Mouse (Mus musculus): ENCODE results near the gene Entpd8. TPM values are rescaled to one million over a fixed set of nuclear protein-coding genes. Genes with fewer than 3 reads are reported as not detected.

Entpd8 gene
- polyA plus RNA-seq, 1 experiment = 0.58 TPM

- Histone ChIP-seq H3K27me3 (ENCODE audit: control insufficient read depth, insufficient read depth, low read length) (no peaks in the 10 kb centered on the region), H3K4me3 (ENCODE audit: control insufficient read depth, insufficient read depth, low read length) (no peak overlapping the region), H3K4me1 (replicated peaks; ENCODE audit: control insufficient read depth, insufficient read depth, low read length) (no peaks in the 10 kb centered on the region), H3K27ac (ENCODE audit: control insufficient read depth, insufficient read depth, low read length) (no peak overlapping the region), H3K36me3 (ENCODE audit: control insufficient read depth, insufficient read depth, low read length) (no peaks in the 10 kb centered on the region)
- 78% methylated on average over 5 of the region's 5 CpGs for WGBS
- no peak for DNase-seq
- no peak for TF ChIP-seq POLR2A (IDR thresholded peaks at IDR 0.05; ENCODE audit: control insufficient read depth, extremely low read depth, insufficient read depth, low read length, poor library complexity)
- TF ChIP-seq CTCF (IDR thresholded peaks at IDR 0.05; ENCODE audit: borderline replicate concordance, control insufficient read depth, extremely low read depth, insufficient read depth, low read length, poor library complexity) = no peak
Observed at GRCm38 (mm10) chr2:25098956-25099355, 18.9 kb downstream of the Entpd8 start.

GRCm38 (mm10) chr2:25099703-25100102 is 19.6 kb downstream of the Entpd8 start:
- Histone ChIP-seq H3K36me3 (ENCODE audit: control insufficient read depth, insufficient read depth, low read length) (no peaks in the 10 kb centered on the region), H3K27ac (ENCODE audit: control insufficient read depth, insufficient read depth, low read length) (no peak overlapping the region), H3K27me3 (ENCODE audit: control insufficient read depth, insufficient read depth, low read length) (no peaks in the 10 kb centered on the region), H3K4me3 (ENCODE audit: control insufficient read depth, insufficient read depth, low read length) (no peak overlapping the region), H3K4me1 (replicated peaks; ENCODE audit: control insufficient read depth, insufficient read depth, low read length) (no peaks in the 10 kb centered on the region)
- 86% methylated on average over 3 of the region's 3 CpGs for WGBS
- TF ChIP-seq POLR2A (IDR thresholded peaks at IDR 0.05; ENCODE audit: control insufficient read depth, extremely low read depth, insufficient read depth, low read length, poor library complexity) (no peak), CTCF (IDR thresholded peaks at IDR 0.05; ENCODE audit: borderline replicate concordance, control insufficient read depth, extremely low read depth, insufficient read depth, low read length, poor library complexity) (no peak)
- DNase-seq = no peak

- no peaks in the 10 kb centered on the region for H3K36me3 ChIP-seq (ENCODE audit: control insufficient read depth, insufficient read depth, low read length)
- 95% methylated on average over 2 of the region's 2 CpGs for WGBS
- no peak for DNase-seq
- TF ChIP-seq POLR2A (IDR thresholded peaks at IDR 0.05; ENCODE audit: control insufficient read depth, extremely low read depth, insufficient read depth, low read length, poor library complexity) = no peak
- no peak for TF ChIP-seq CTCF (IDR thresholded peaks at IDR 0.05; ENCODE audit: borderline replicate concordance, control insufficient read depth, extremely low read depth, insufficient read depth, low read length, poor library complexity)
- no peak overlapping the region for H3K27ac ChIP-seq (ENCODE audit: control insufficient read depth, insufficient read depth, low read length)
- H3K4me3 ChIP-seq (ENCODE audit: control insufficient read depth, insufficient read depth, low read length) = no peak overlapping the region
- no peaks in the 10 kb centered on the region for H3K4me1 ChIP-seq (replicated peaks; ENCODE audit: control insufficient read depth, insufficient read depth, low read length)
- no peaks in the 10 kb centered on the region for H3K27me3 ChIP-seq (ENCODE audit: control insufficient read depth, insufficient read depth, low read length)
Observed at GRCm38 (mm10) chr2:25104122-25104521, 24.0 kb downstream of the Entpd8 start.

- Histone ChIP-seq H3K27ac (ENCODE audit: control insufficient read depth, insufficient read depth, low read length) (no peak overlapping the region), H3K4me1 (replicated peaks; ENCODE audit: control insufficient read depth, insufficient read depth, low read length) (peaks cover 3% of the 10 kb centered on the region; the same call in 1 of the 2 replicates), H3K36me3 (ENCODE audit: control insufficient read depth, insufficient read depth, low read length) (no peaks in the 10 kb centered on the region), H3K27me3 (ENCODE audit: control insufficient read depth, insufficient read depth, low read length) (no peaks in the 10 kb centered on the region), H3K4me3 (ENCODE audit: control insufficient read depth, insufficient read depth, low read length) (no peak overlapping the region)
- no peak for TF ChIP-seq POLR2A (IDR thresholded peaks at IDR 0.05; ENCODE audit: control insufficient read depth, extremely low read depth, insufficient read depth, low read length, poor library complexity)
- no peak for DNase-seq
- 88% methylated on average over 3 of the region's 3 CpGs for WGBS
Observed at GRCm38 (mm10) chr2:25106045-25106444, 25.9 kb downstream of the Entpd8 start.

GRCm38 (mm10) chr2:25109487-25109886 is 29.4 kb downstream of the Entpd8 start:
- no peak overlapping the region for H3K27ac ChIP-seq (ENCODE audit: control insufficient read depth, insufficient read depth, low read length)
- no peak overlapping the region for H3K4me3 ChIP-seq (ENCODE audit: control insufficient read depth, insufficient read depth, low read length)
- TF ChIP-seq POLR2A (IDR thresholded peaks at IDR 0.05; ENCODE audit: control insufficient read depth, extremely low read depth, insufficient read depth, low read length, poor library complexity) (no peak), CTCF (IDR thresholded peaks at IDR 0.05; ENCODE audit: borderline replicate concordance, control insufficient read depth, extremely low read depth, insufficient read depth, low read length, poor library complexity) (no peak)
- no peaks in the 10 kb centered on the region for H3K36me3 ChIP-seq (ENCODE audit: control insufficient read depth, insufficient read depth, low read length)
- no peak for DNase-seq
- H3K4me1 ChIP-seq (replicated peaks; ENCODE audit: control insufficient read depth, insufficient read depth, low read length) = peaks cover 8% of the 10 kb centered on the region
- no peaks in the 10 kb centered on the region for H3K27me3 ChIP-seq (ENCODE audit: control insufficient read depth, insufficient read depth, low read length)

- no peak overlapping the region for H3K27ac ChIP-seq (ENCODE audit: control insufficient read depth, insufficient read depth, low read length)
- no peak for DNase-seq
- no peaks in the 10 kb centered on the region for H3K27me3 ChIP-seq (ENCODE audit: control insufficient read depth, insufficient read depth, low read length)
- H3K4me3 ChIP-seq (ENCODE audit: control insufficient read depth, insufficient read depth, low read length) = no peak overlapping the region
- H3K4me1 ChIP-seq (replicated peaks; ENCODE audit: control insufficient read depth, insufficient read depth, low read length) = peaks cover 8% of the 10 kb centered on the region
- no peak for TF ChIP-seq POLR2A (IDR thresholded peaks at IDR 0.05; ENCODE audit: control insufficient read depth, extremely low read depth, insufficient read depth, low read length, poor library complexity)
- no peak for TF ChIP-seq CTCF (IDR thresholded peaks at IDR 0.05; ENCODE audit: borderline replicate concordance, control insufficient read depth, extremely low read depth, insufficient read depth, low read length, poor library complexity)
- no peaks in the 10 kb centered on the region for H3K36me3 ChIP-seq (ENCODE audit: control insufficient read depth, insufficient read depth, low read length)
Observed at GRCm38 (mm10) chr2:25110505-25111183, 30.5 kb downstream of the Entpd8 start.
